Mouse (Mus musculus): Measurements from ENCODE around the gene Syce2. TPM values are rescaled to one million over a fixed set of nuclear protein-coding genes. Genes with fewer than 3 reads are reported as not detected.
A peak's percentile ranks its signal among the peaks of the same experiment; 100 is the strongest.

Syce2 gene
- polyA plus RNA-seq, 1 experiment from 2014 or later, result 17.8 TPM

DNA sequence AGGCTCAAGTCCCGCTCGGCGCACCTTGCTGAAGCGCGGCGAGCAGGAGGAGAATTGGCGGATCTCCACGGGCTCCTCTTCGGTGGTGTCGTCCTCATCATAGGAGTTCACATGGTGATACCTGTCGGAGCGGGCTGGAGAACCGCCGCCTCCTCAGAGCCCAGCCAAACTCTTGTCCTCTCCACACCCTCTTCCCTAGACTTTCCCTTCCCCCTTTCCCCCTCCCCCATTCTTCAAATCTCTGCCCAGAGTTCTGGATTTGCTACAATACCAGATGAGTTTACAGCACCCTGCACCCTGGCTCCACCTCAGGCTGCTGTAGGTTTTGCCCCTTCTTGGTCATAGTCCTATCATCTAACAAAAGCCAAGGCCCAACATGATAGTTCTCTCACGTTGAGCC lies 46.7 kb downstream of the Syce2 start:
- Histone ChIP-seq H3K27ac (no peak overlapping the region), H3K27me3 (peaks cover 78% of the 10 kb centered on the region), H3K4me1 (replicated peaks) (no peaks in the 10 kb centered on the region), H3K9me3 (no peaks in the 10 kb centered on the region), H3K4me3 (no peak overlapping the region), H3K9ac (no peak overlapping the region), H3K36me3 (peaks cover 95% of the 10 kb centered on the region), H3K4me2 (no peak overlapping the region)
- WGBS, result 92% methylated on average over 15 of the region's 15 CpGs
- no peak for ATAC-seq (ENCODE audit: low FRiP score)

- no peak for ATAC-seq (ENCODE audit: low FRiP score)
- Histone ChIP-seq H3K4me2 (no peak overlapping the region), H3K9me3 (no peaks in the 10 kb centered on the region), H3K4me1 (replicated peaks) (no peaks in the 10 kb centered on the region), H3K4me3 (no peak overlapping the region), H3K27me3 (peaks cover 49% of the 10 kb centered on the region), H3K36me3 (peaks cover 92% of the 10 kb centered on the region), H3K9ac (no peak overlapping the region), H3K27ac (no peak overlapping the region)
- 84% methylated on average over 2 of the region's 2 CpGs for WGBS
These were observed 49.7 kb downstream of the Syce2 start for GRCm38 (mm10) chr8:84921596-84921995.

- Histone ChIP-seq H3K27me3 (peaks cover 26% of the 10 kb centered on the region), H3K9me3 (no peaks in the 10 kb centered on the region), H3K36me3 (peaks cover 82% of the 10 kb centered on the region), H3K4me3 (no peak overlapping the region), H3K4me2 (no peak overlapping the region), H3K27ac (no peak overlapping the region), H3K9ac (no peak overlapping the region), H3K4me1 (replicated peaks) (peaks cover 6% of the 10 kb centered on the region)
- 81% methylated on average over 7 of the region's 7 CpGs for WGBS
- ATAC-seq (ENCODE audit: low FRiP score), result no peak
These were observed 53.6 kb downstream of the Syce2 start for GRCm38 (mm10) chr8:84925557-84925956.

DNA sequence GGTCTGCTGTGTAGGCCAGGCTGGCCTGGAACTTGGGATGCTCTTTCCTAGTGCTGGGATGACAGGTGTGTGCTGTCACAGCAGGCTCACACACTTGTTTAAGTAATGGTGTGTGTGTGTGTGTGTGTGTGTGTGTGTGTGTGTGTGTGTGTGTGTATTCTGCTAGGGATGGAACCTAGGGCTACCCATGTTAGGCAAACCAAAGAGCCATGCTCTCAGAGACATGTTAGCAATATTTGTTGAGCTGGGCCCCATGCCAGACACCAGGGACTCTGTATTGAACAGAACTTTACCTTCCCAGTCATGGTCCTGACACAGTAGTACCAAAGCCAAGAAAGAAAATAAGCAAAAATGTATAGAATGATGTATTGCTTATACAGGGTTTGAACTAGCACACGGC lies 55.6 kb downstream of the Syce2 start:
- peaks cover 33% of the 10 kb centered on the region for H3K27me3 ChIP-seq
- H3K36me3 ChIP-seq, result peaks cover 79% of the 10 kb centered on the region
- no peak overlapping the region for H3K27ac ChIP-seq
- no peaks in the 10 kb centered on the region for H3K9me3 ChIP-seq
- H3K4me1 ChIP-seq (replicated peaks), result peaks cover 6% of the 10 kb centered on the region
- ATAC-seq (ENCODE audit: low FRiP score), result no peak
- H3K4me2 ChIP-seq, result no peak overlapping the region
- no peak overlapping the region for H3K9ac ChIP-seq
- H3K4me3 ChIP-seq, result no peak overlapping the region
- 82% methylated on average over 1 of the region's 1 CpGs for WGBS

DNA sequence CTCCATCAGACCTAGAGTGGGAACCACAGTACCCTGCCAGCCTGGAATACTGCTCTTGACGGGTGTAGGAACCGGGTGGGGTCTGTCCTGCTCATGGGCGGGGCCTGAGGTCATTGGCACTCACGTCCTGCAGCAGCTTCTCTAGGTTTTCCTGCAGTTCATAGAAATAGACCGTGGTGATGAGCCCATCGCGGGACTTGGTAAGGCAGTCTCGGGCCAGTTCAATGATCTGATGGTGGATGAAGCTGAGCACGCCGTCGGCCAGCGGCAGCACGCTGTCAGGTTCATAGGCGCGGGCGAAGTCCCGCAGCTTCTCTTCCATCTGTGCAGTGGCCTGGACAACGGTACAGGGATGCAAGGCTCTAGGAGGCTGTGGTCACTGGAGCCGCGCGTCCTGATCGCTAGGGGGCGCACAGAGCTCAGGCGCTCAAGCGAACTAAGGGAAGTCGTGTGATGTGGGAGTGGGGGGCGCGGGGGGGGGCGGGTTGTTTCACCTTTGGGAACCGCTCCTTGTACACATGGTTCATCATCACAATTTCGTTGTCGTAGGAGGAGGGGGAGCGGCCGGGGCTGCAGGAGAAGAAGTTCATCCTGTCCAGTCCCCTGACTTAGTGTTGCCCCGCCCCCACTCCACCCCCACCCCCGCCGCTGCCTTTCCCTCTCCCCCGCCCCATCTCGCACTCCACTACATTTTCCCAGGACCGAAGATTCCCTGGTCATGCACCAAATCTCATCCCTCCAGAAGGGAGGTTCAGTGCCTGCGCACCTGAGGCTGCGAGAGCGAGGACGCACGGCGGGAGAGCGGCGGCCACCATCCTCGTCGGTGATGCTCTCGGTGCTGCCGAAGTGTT lies 56.8 kb downstream of the Syce2 start:
- ATAC-seq (ENCODE audit: low FRiP score), result peak; percentile 75
- Histone ChIP-seq H3K36me3 (peaks cover 75% of the 10 kb centered on the region), H3K27ac (no peak overlapping the region), H3K9ac (peak overlapping the region; percentile 58), H3K4me3 (peak overlapping the region; percentile 27), H3K27me3 (peaks cover 36% of the 10 kb centered on the region), H3K9me3 (no peaks in the 10 kb centered on the region), H3K4me1 (replicated peaks) (peaks cover 8% of the 10 kb centered on the region), H3K4me2 (peak overlapping the region; percentile 50)
- WGBS, result 2% methylated on average over 45 of the region's 52 CpGs

GRCm38 (mm10) chr8:84930582-84930981 lies 58.7 kb downstream of the Syce2 start:
- Histone ChIP-seq H3K9me3 (no peaks in the 10 kb centered on the region), H3K9ac (0 out of 2 replicates have a peak overlapping the region, but pooled peaks have one; percentile 19), H3K36me3 (peaks cover 58% of the 10 kb centered on the region), H3K27me3 (peaks cover 37% of the 10 kb centered on the region), H3K4me2 (no peak overlapping the region), H3K4me1 (replicated peaks) (peaks cover 27% of the 10 kb centered on the region), H3K4me3 (no peak overlapping the region), H3K27ac (no peak overlapping the region)
- ATAC-seq (ENCODE audit: low FRiP score), result no peak
- WGBS, result 85% methylated on average over 13 of the region's 13 CpGs

DNA sequence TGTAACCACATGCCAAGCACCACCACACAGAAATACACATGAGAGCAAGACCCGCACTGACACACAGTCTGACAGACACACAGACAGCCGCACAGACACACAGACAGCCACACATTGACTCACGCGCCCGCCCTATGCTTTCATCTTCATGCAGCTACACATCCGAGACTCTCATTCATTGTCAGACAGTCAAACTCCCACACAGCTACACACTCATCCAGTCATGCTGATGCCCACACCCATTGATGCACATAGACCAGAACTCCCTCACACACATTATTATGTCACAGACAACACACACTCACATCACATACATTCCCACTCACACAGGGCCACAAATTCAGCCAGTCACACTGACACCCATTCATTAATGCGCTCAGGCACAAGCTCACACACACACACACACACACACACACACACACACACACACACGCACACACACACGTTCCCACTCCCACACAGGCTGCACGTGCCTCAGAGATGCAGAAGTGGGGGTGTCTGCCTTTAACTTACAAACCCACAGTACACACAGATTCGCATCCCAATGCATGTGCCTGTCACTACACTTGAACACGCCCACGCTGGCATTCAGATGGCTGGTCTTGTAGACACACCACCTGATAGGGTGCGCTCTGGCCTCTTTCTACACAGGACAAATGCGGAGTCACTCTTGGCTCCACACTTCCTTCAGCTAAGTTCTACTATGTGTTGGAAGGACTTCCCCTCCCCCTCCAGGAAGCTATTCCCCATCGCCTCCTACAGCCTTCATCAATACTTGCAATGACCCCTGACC lies 62.1 kb downstream of the Syce2 start:
- Histone ChIP-seq H3K27me3 (peaks cover 37% of the 10 kb centered on the region), H3K4me3 (peak overlapping the region; percentile 85), H3K4me2 (peak overlapping the region; percentile 87), H3K4me1 (replicated peaks) (peaks cover 44% of the 10 kb centered on the region), H3K27ac (peak overlapping the region; percentile 40; the same call in 1 of the 2 replicates), H3K9me3 (no peaks in the 10 kb centered on the region), H3K36me3 (peaks cover 33% of the 10 kb centered on the region), H3K9ac (peak overlapping the region; percentile 98; the same call in 1 of the 2 replicates)
- no peak for ATAC-seq (ENCODE audit: low FRiP score)
- WGBS, result 83% methylated on average over 16 of the region's 16 CpGs

GRCm38 (mm10) chr8:84934860-84935259 lies 62.9 kb downstream of the Syce2 start:
- peak overlapping the region; percentile 85 for H3K4me3 ChIP-seq
- peaks cover 37% of the 10 kb centered on the region for H3K4me1 ChIP-seq (replicated peaks)
- peaks cover 28% of the 10 kb centered on the region for H3K36me3 ChIP-seq
- WGBS, result 1% methylated on average over 15 of the region's 15 CpGs
- no peaks in the 10 kb centered on the region for H3K9me3 ChIP-seq
- H3K9ac ChIP-seq, result peak overlapping the region; percentile 98
- peak overlapping the region; percentile 98 for H3K27ac ChIP-seq
- peak overlapping the region; percentile 87 for H3K4me2 ChIP-seq
- ATAC-seq (ENCODE audit: low FRiP score), result peak; percentile 67
- peaks cover 35% of the 10 kb centered on the region for H3K27me3 ChIP-seq

DNA sequence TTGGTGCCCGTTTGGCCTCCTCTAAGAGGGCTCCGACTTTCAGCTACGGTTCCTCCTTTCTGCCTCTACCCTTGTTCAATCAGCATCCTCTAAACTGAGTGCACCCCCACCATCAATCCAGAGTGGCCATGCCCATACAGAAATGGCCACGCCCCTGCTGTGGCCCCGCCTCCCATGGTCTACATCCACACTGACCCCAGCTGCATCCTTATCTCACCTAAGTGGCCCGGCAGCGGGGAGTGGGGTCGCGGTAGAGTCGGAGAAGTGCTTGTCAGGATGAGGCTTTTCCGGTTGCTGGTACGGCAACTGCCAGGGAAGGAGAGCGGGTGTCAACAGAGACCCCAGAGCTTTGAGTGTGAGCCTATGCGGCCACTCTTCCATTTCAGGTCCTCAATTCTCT lies 63.6 kb downstream of the Syce2 start:
- 5% methylated on average over 14 of the region's 14 CpGs for WGBS
- H3K27me3 ChIP-seq, result peaks cover 29% of the 10 kb centered on the region

DNA sequence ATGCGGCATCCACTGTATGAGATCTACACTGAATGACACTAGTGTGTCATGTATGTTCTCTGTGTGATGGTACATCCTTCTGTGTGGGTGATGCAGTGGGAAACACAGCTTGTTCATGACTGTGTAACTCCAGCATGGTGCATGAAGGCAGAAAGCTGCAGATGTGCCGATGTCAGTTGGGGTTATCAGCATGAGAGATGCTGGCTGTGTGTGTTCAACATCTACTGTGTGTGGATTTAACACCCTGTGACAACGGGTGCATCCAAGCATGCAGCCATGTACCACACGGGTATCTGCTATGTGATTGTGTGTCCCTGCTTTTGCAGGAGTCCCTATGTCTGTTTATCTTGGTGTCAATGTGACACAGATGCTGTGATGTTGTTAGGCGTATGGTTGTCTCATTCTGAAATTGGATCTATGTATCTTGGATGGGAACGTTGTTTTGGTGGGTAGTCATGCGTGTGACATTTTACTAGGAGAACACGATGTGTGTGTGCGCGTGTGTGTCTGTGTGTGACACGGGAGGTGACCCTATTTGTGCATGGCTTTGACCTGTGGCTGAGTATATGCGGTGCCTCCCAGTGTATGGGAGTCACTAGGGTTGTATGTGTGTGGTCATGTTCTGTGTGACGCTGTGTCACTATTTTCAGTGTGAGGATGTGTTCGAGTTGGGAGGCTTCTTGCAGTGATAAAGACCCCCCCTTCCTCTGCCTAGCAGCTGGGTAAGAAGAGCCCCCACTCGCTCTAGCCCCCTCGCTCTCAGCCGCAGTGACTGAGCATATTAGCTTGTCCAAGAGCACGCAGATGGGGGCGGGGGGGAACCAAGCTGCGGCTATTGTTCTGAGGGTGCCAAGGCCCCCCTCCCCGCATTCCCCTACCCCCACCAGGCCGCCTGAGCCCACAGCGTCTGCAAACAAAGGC lies 64.4 kb downstream of the Syce2 start:
- peak overlapping the region; percentile 98 for H3K27ac ChIP-seq
- ATAC-seq (ENCODE audit: low FRiP score), result peak; percentile 56
- peak overlapping the region; percentile 87 for H3K4me2 ChIP-seq
- 13% methylated on average over 20 of the region's 23 CpGs for WGBS
- peaks cover 37% of the 10 kb centered on the region for H3K4me1 ChIP-seq (replicated peaks)
- H3K27me3 ChIP-seq, result peaks cover 30% of the 10 kb centered on the region
- H3K4me3 ChIP-seq, result peak overlapping the region; percentile 85
- H3K9ac ChIP-seq, result peak overlapping the region; percentile 98
- H3K36me3 ChIP-seq, result peaks cover 16% of the 10 kb centered on the region
- no peaks in the 10 kb centered on the region for H3K9me3 ChIP-seq

More for the DNA sequence above, 63.6 kb downstream of the Syce2 start:
- ATAC-seq (ENCODE audit: low FRiP score), result peak; percentile 10; the same call in 1 of the 2 replicates
- Histone ChIP-seq H3K4me3 (peak overlapping the region; percentile 85), H3K27ac (peak overlapping the region; percentile 98), H3K9ac (peak overlapping the region; percentile 98), H3K9me3 (no peaks in the 10 kb centered on the region), H3K4me2 (peak overlapping the region; percentile 87), H3K36me3 (peaks cover 21% of the 10 kb centered on the region), H3K4me1 (replicated peaks) (peaks cover 37% of the 10 kb centered on the region)

- peak within 1 kb of the TSS; percentile 87 for H3K4me2 ChIP-seq
- peak; percentile 53 for ATAC-seq (ENCODE audit: low FRiP score)
- H3K9ac ChIP-seq, result peak within 1 kb of the TSS; percentile 98
- peak within 1 kb of the TSS; percentile 85 for H3K4me3 ChIP-seq
- H3K9me3 ChIP-seq, result no peaks in the 10 kb centered on the region
- WGBS, result 0% methylated on average over 45 of the region's 50 CpGs
- H3K36me3 ChIP-seq, result peaks cover 9% of the 10 kb centered on the region
- H3K27me3 ChIP-seq, result peaks cover 22% of the 10 kb centered on the region
- H3K4me1 ChIP-seq (replicated peaks), result peaks cover 37% of the 10 kb centered on the region
- peak within 1 kb of the TSS; percentile 98 for H3K27ac ChIP-seq
These were observed 65.1 kb downstream of the Syce2 start, which contains the start of gene Mast1 for GRCm38 (mm10) chr8:84936962-84937546. Gene Mast1 (minus strand): TSS chr8:84937359.

Measured in hindbrain, embryonic 13.5 days (tissue).